Mouse (Mus musculus): ENCODE data around the gene Hnrnph2. TPM values are rescaled to one million over a fixed set of nuclear protein-coding genes. Genes with fewer than 3 reads are reported as not detected.

The Hnrnph2 gene
- polyA plus RNA-seq, 1 experiment, result 26.2 TPM

- H3K36me3 ChIP-seq (ENCODE audit: control insufficient read depth, insufficient read depth), result no peaks in the 10 kb centered on the region
Observed at GRCm38 (mm10) chrX:134577896-134578295, 23.1 kb upstream of the Hnrnph2 start.

DNA sequence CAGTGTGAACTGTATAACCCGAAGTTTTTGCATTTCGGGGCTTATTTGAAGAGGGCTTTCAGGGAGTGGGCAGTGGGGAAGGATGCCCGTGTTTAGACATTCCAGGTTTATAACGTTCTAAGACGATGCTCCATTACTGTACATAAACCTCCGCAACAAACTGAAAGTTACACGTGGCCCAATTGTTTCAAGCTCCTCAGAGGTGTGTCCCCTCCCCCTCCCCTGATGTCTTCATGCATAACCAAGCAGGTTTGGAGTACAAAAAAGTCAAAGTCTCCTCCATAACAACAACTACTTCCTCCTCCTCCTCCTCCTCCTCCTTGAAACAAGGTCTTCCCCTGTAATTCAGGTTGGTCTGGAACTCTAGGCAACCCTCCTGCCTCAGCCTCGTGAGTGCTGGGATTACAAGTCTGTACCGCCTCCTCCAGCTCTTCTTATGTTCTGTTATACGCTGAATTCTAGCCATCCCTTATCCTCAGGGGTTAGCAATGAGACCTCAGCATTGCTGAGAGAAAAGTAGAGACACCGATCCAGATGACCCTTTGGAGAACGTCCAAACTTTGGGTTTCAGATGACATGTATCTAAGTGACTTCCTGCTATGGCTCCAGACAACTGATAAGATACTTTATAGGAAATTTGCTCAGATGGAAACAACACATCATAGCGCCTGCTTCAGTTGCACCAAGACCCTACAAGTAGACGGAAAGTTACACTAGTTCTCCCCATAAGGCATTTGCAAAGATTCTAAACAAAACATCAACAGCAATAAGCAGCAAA is 20.3 kb upstream of the Hnrnph2 start:
- TF ChIP-seq FOSL1 (IDR thresholded peaks at IDR 0.05; ENCODE audit: insufficient read depth, low read length, poor library complexity, severe bottlenecking) (no peak), CTCF (IDR thresholded peaks at IDR 0.05; ENCODE audit: control insufficient read depth, insufficient read depth, insufficient read length) (no peak), USF1 (IDR thresholded peaks at IDR 0.05; ENCODE audit: low read depth) (no peak), CEBPB (IDR thresholded peaks at IDR 0.05; ENCODE audit: low read depth) (no peak), MYOG (IDR thresholded peaks at IDR 0.05; ENCODE audit: control insufficient read depth, extremely low read depth, insufficient read length) (no peak), MAX (IDR thresholded peaks at IDR 0.05) (no peak), MYOD1 (IDR thresholded peaks at IDR 0.05; ENCODE audit: control insufficient read depth, insufficient read length, low read depth) (no peak)
- H3ac ChIP-seq (ENCODE audit: control insufficient read depth, insufficient read length, low read depth), result no peak overlapping the region
- no peaks in the 10 kb centered on the region for H3K36me3 ChIP-seq (ENCODE audit: control insufficient read depth, insufficient read depth)
- no peak overlapping the region for H3K4me3 ChIP-seq (ENCODE audit: insufficient read depth, poor library complexity, severe bottlenecking)
- peaks cover 2% of the 10 kb centered on the region for H3K79me3 ChIP-seq (ENCODE audit: low read depth)
- peaks cover 2% of the 10 kb centered on the region for H3K79me2 ChIP-seq (ENCODE audit: control insufficient read depth, insufficient read depth)
- H3K27me3 ChIP-seq (ENCODE audit: control insufficient read depth, insufficient read depth, insufficient read length), result no peaks in the 10 kb centered on the region

More at GRCm38 (mm10) chrX:134577896-134578295, 23.1 kb upstream of the Hnrnph2 start:
- TF ChIP-seq MAX (IDR thresholded peaks at IDR 0.05), result no peak
- TF ChIP-seq CEBPB (IDR thresholded peaks at IDR 0.05; ENCODE audit: low read depth), result no peak
- no peak for TF ChIP-seq MYOD1 (IDR thresholded peaks at IDR 0.05; ENCODE audit: control insufficient read depth, insufficient read length, low read depth)
- Histone ChIP-seq H3K27me3 (ENCODE audit: control insufficient read depth, insufficient read depth, insufficient read length) (no peaks in the 10 kb centered on the region), H3ac (ENCODE audit: control insufficient read depth, insufficient read length, low read depth) (no peak overlapping the region), H3K79me2 (ENCODE audit: control insufficient read depth, insufficient read depth) (no peaks in the 10 kb centered on the region), H3K4me3 (ENCODE audit: insufficient read depth, poor library complexity, severe bottlenecking) (no peak overlapping the region), H3K79me3 (ENCODE audit: low read depth) (no peaks in the 10 kb centered on the region)

GRCm38 (mm10) chrX:134582270-134582669 is 18.7 kb upstream of the Hnrnph2 start:
- Histone ChIP-seq H3ac (ENCODE audit: control insufficient read depth, insufficient read length, low read depth) (no peak overlapping the region), H3K27me3 (ENCODE audit: control insufficient read depth, insufficient read depth, insufficient read length) (no peaks in the 10 kb centered on the region), H3K79me2 (ENCODE audit: control insufficient read depth, insufficient read depth) (peaks cover 18% of the 10 kb centered on the region), H3K79me3 (ENCODE audit: low read depth) (peaks cover 16% of the 10 kb centered on the region), H3K36me3 (ENCODE audit: control insufficient read depth, insufficient read depth) (peaks cover 11% of the 10 kb centered on the region), H3K4me3 (ENCODE audit: insufficient read depth, poor library complexity, severe bottlenecking) (no peak overlapping the region)
- TF ChIP-seq FOSL1 (IDR thresholded peaks at IDR 0.05; ENCODE audit: insufficient read depth, low read length, poor library complexity, severe bottlenecking) (no peak), MYOG (IDR thresholded peaks at IDR 0.05; ENCODE audit: control insufficient read depth, extremely low read depth, insufficient read length) (no peak), MYOD1 (IDR thresholded peaks at IDR 0.05; ENCODE audit: control insufficient read depth, insufficient read length, low read depth) (no peak), CTCF (IDR thresholded peaks at IDR 0.05; ENCODE audit: control insufficient read depth, insufficient read depth, insufficient read length) (no peak), USF1 (IDR thresholded peaks at IDR 0.05; ENCODE audit: low read depth) (no peak), MAX (IDR thresholded peaks at IDR 0.05) (no peak), CEBPB (IDR thresholded peaks at IDR 0.05; ENCODE audit: low read depth) (no peak)

DNA sequence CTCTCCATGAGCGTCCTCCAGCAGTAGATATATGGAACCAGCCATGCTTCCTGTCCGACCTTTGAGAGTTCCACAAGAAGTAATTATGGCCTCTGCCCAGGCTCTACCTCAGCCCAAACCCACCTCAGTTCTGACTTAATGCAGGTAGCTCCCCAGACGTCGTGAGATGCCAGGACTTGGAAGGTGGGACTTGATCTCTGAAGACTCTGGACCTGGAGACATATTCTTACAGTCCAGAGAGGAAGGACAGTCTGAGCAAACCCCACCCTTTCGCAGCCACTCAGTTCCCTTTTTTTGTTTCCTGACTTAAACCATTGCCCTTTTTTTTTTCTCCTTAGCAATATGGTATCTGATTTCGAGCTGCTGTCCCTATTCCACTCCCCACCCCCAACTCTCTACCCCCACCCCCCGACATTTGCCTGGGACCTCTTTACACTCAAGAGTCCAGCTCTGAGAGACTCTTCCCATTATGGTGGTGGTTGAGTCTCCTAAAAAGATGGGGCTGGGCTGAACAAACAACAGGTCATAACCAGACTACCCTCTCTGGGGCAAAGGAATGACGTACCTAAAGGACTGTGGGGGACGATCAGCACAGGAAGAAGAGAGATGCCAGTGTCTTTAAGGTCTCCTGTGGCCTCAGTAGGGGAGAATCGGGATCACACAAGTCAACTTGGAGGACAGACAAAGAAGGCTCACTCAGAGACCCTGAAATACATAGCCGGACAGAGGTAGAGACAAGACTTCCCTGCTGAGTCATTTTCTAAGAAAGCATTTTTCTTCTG is 17.9 kb upstream of the Hnrnph2 start, which contains the start of gene Btk:
Gene Btk (minus strand): TSS at position 683 of the 782 bp plus-strand sequence.
- Histone ChIP-seq H3ac (ENCODE audit: control insufficient read depth, insufficient read length, low read depth) (no peak within 1 kb of the TSS), H3K4me3 (ENCODE audit: insufficient read depth, poor library complexity, severe bottlenecking) (no peak within 1 kb of the TSS), H3K36me3 (ENCODE audit: control insufficient read depth, insufficient read depth) (peaks cover 18% of the 10 kb centered on the region), H3K79me2 (ENCODE audit: control insufficient read depth, insufficient read depth) (peaks cover 24% of the 10 kb centered on the region), H3K27me3 (ENCODE audit: control insufficient read depth, insufficient read depth, insufficient read length) (no peaks in the 10 kb centered on the region), H3K79me3 (ENCODE audit: low read depth) (peaks cover 16% of the 10 kb centered on the region)
- TF ChIP-seq CTCF (IDR thresholded peaks at IDR 0.05; ENCODE audit: control insufficient read depth, insufficient read depth, insufficient read length) (no peak), FOSL1 (IDR thresholded peaks at IDR 0.05; ENCODE audit: insufficient read depth, low read length, poor library complexity, severe bottlenecking) (no peak), MYOD1 (IDR thresholded peaks at IDR 0.05; ENCODE audit: control insufficient read depth, insufficient read length, low read depth) (no peak), CEBPB (IDR thresholded peaks at IDR 0.05; ENCODE audit: low read depth) (no peak), MAX (IDR thresholded peaks at IDR 0.05) (no peak), USF1 (IDR thresholded peaks at IDR 0.05; ENCODE audit: low read depth) (no peak), MYOG (IDR thresholded peaks at IDR 0.05; ENCODE audit: control insufficient read depth, extremely low read depth, insufficient read length) (no peak)

GRCm38 (mm10) chrX:134585103-134586002 is 15.6 kb upstream of the Hnrnph2 start, which contains the start of gene Rpl36a:
TSS of gene Rpl36a (plus strand) at chrX:134585654.
- TF ChIP-seq USF1 (IDR thresholded peaks at IDR 0.05; ENCODE audit: low read depth), result no peak
- no peak for TF ChIP-seq MYOD1 (IDR thresholded peaks at IDR 0.05; ENCODE audit: control insufficient read depth, insufficient read length, low read depth)
- no peak for TF ChIP-seq CEBPB (IDR thresholded peaks at IDR 0.05; ENCODE audit: low read depth)
- TF ChIP-seq FOSL1 (IDR thresholded peaks at IDR 0.05; ENCODE audit: insufficient read depth, low read length, poor library complexity, severe bottlenecking), result no peak
- TF ChIP-seq CTCF (IDR thresholded peaks at IDR 0.05; ENCODE audit: control insufficient read depth, insufficient read depth, insufficient read length), result peak; percentile 37
- TF ChIP-seq MYOG (IDR thresholded peaks at IDR 0.05; ENCODE audit: control insufficient read depth, extremely low read depth, insufficient read length), result no peak
- peak; percentile 51 for TF ChIP-seq MAX (IDR thresholded peaks at IDR 0.05)
- Histone ChIP-seq H3ac (ENCODE audit: control insufficient read depth, insufficient read length, low read depth) (peak within 1 kb of the TSS; percentile 81), H3K4me3 (ENCODE audit: insufficient read depth, poor library complexity, severe bottlenecking) (peak within 1 kb of the TSS; percentile 46), H3K79me2 (ENCODE audit: control insufficient read depth, insufficient read depth) (peaks cover 24% of the 10 kb centered on the region), H3K36me3 (ENCODE audit: control insufficient read depth, insufficient read depth) (peaks cover 18% of the 10 kb centered on the region), H3K79me3 (ENCODE audit: low read depth) (peaks cover 16% of the 10 kb centered on the region), H3K27me3 (ENCODE audit: control insufficient read depth, insufficient read depth, insufficient read length) (no peaks in the 10 kb centered on the region)

Data from C2C12 (cell line).